Mouse (Mus musculus): Measurements from ENCODE around the gene Rbp1.

Rbp1 gene

GRCm38 (mm10) chr9:98422656-98423055, at the start of gene Rbp1:
Gene Rbp1, plus strand, starts transcription at chr9:98422961.
- DNase-seq (ENCODE audit: low read depth, low spot score) = no peak

- no peak for DNase-seq (ENCODE audit: low read depth, low spot score)
These were observed 49.4 kb upstream of the Rbp1 start for GRCm38 (mm10) chr9:98373358-98373757.

GRCm38 (mm10) chr9:98374897-98375296, 47.9 kb upstream of the Rbp1 start:
- no peak for DNase-seq (ENCODE audit: low read depth, low spot score)

GRCm38 (mm10) chr9:98375329-98376170, 47.2 kb upstream of the Rbp1 start:
- DNase-seq (ENCODE audit: low read depth, low spot score) = no peak

GRCm38 (mm10) chr9:98379736-98380135, 43.0 kb upstream of the Rbp1 start:
- DNase-seq (ENCODE audit: low read depth, low spot score) = no peak

- DNase-seq (ENCODE audit: low read depth, low spot score) = no peak
These were observed 42.2 kb upstream of the Rbp1 start for GRCm38 (mm10) chr9:98380593-98380992.

GRCm38 (mm10) chr9:98387741-98388632, 34.8 kb upstream of the Rbp1 start:
- DNase-seq (ENCODE audit: low read depth, low spot score) = no peak

- DNase-seq (ENCODE audit: low read depth, low spot score) = no peak
These were observed 34.2 kb upstream of the Rbp1 start for GRCm38 (mm10) chr9:98388633-98388965.

GRCm38 (mm10) chr9:98393496-98393895, 29.3 kb upstream of the Rbp1 start:
- DNase-seq (ENCODE audit: low read depth, low spot score) = no peak

- DNase-seq (ENCODE audit: low read depth, low spot score) = no peak
These were observed 25.6 kb upstream of the Rbp1 start for GRCm38 (mm10) chr9:98397211-98397610.

GRCm38 (mm10) chr9:98397866-98398265, 24.9 kb upstream of the Rbp1 start:
- DNase-seq (ENCODE audit: low read depth, low spot score) = no peak

- DNase-seq (ENCODE audit: low read depth, low spot score) = no peak
These were observed 22.4 kb upstream of the Rbp1 start for GRCm38 (mm10) chr9:98400185-98400894.

GRCm38 (mm10) chr9:98401611-98402010, 21.1 kb upstream of the Rbp1 start:
- DNase-seq (ENCODE audit: low read depth, low spot score) = no peak

- DNase-seq (ENCODE audit: low read depth, low spot score) = no peak
These were observed 15.0 kb upstream of the Rbp1 start for GRCm38 (mm10) chr9:98407771-98408170.

GRCm38 (mm10) chr9:98409137-98409536, 13.6 kb upstream of the Rbp1 start:
- no peak for DNase-seq (ENCODE audit: low read depth, low spot score)

- no peak for DNase-seq (ENCODE audit: low read depth, low spot score)
These were observed 7.3 kb upstream of the Rbp1 start for GRCm38 (mm10) chr9:98415427-98415826.

GRCm38 (mm10) chr9:98417919-98418318, 4.8 kb upstream of the Rbp1 start:
- no peak for DNase-seq (ENCODE audit: low read depth, low spot score)

GRCm38 (mm10) chr9:98418346-98418745, 4.4 kb upstream of the Rbp1 start:
- no peak for DNase-seq (ENCODE audit: low read depth, low spot score)

- no peak for DNase-seq (ENCODE audit: low read depth, low spot score)
These were observed 2.1 kb upstream of the Rbp1 start for GRCm38 (mm10) chr9:98420666-98421065.

GRCm38 (mm10) chr9:98421903-98422302, 858 bp upstream of the Rbp1 start:
- no peak for DNase-seq (ENCODE audit: low read depth, low spot score)

GRCm38 (mm10) chr9:98423691-98424090, 930 bp downstream of the Rbp1 start:
- DNase-seq (ENCODE audit: low read depth, low spot score) = no peak

GRCm38 (mm10) chr9:98424291-98424690, 1.5 kb downstream of the Rbp1 start:
- no peak for DNase-seq (ENCODE audit: low read depth, low spot score)

All from WW6 (cell line).